Mouse (Mus musculus) liver, embryonic 14.5 days (tissue): ENCODE results near the gene Syt8. TPM values are rescaled to one million over a fixed set of nuclear protein-coding genes. Genes with fewer than 3 reads are reported as not detected.
A peak's percentile ranks its signal among the peaks of the same experiment; 100 is the strongest.

Experiments used
- ATAC-seq: fragments of 200-750 bp; cut with Nextera tagmentation; 2 replicates; pipeline ENCODE4 v1.8.0; 2017; ENCODE audit warnings: moderate number of reproducible peaks, mild to moderate bottlenecking, moderate library complexity; ENCODE audit not compliant: insufficient read depth
- DNase-seq, 3 experiments: peaks; one replicate each; pipeline ENCODE4 v3.0.0-alpha.2; 2012 to 2013; ENCODE audit warnings: low read depth in 3 of 3, low spot score in 3 of 3
- H3K27ac ChIP-seq: fragments of 300-500 bp; sonication (generic); 2 replicates; pipeline ENCODE4 v1.5.1; 2014; ENCODE audit warnings: moderate library complexity, mild to moderate bottlenecking, control low read depth, inconsistent platforms
- H3K27me3 ChIP-seq: fragments of 300-500 bp; sonication (generic); 2 replicates; pipeline ENCODE4 v1.6.1; 2014; ENCODE audit warnings: mild to moderate bottlenecking, low read length, moderate library complexity; ENCODE audit not compliant: control insufficient read depth, insufficient read depth
- H3K36me3 ChIP-seq: fragments of 300-500 bp; sonication (generic); replicated peaks from 2 replicates; pipeline ENCODE4 v1.6.1; 2014; ENCODE audit warnings: low read depth; ENCODE audit not compliant: control insufficient read depth, insufficient read depth
- H3K4me1 ChIP-seq, 2 experiments: fragments of 200-500 bp in 1 of 2; fragments of 300-500 bp in 1 of 2; sonication (generic) in 1 of 2; replicated peaks; 2 replicates each; pipeline ENCODE4 v1.6.1; 2012 to 2014; ENCODE audit warnings: antibody characterized with exemption in 1 of 2, inconsistent platforms in 1 of 2, low read length in 1 of 2; ENCODE audit not compliant: control insufficient read depth in 2 of 2, insufficient read depth in 2 of 2
- H3K4me2 ChIP-seq: fragments of 300-500 bp; sonication (generic); 2 replicates; pipeline ENCODE4 v1.6.1; 2014; ENCODE audit warnings: low read depth, mild to moderate bottlenecking, control low read depth, moderate library complexity
- H3K4me3 ChIP-seq, 2 experiments: fragments of 200-500 bp in 1 of 2; fragments of 300-500 bp in 1 of 2; sonication (generic) in 1 of 2; 2 replicates each; pipeline ENCODE4 v1.5.1; 2012 to 2014; ENCODE audit warnings: low read depth in 2 of 2, low read length in 2 of 2, mild to moderate bottlenecking in 2 of 2, control low read depth in 1 of 2, inconsistent platforms in 1 of 2, moderate library complexity in 1 of 2; ENCODE audit not compliant: insufficient read depth in 1 of 2
- H3K9ac ChIP-seq: fragments of 300-500 bp; sonication (generic); replicated peaks from 2 replicates; pipeline ENCODE4 v1.6.1; 2014; ENCODE audit warnings: mild to moderate bottlenecking, control low read depth, moderate library complexity
- H3K9me3 ChIP-seq: fragments of 300-500 bp; sonication (generic); 2 replicates; pipeline ENCODE4 v1.6.1; 2016; ENCODE audit warnings: low read length, mixed read lengths; ENCODE audit not compliant: control insufficient read depth
- CTCF ChIP-seq: IDR thresholded peaks from 2 replicates; pipeline ENCODE4 v1.5.1; 2016; ENCODE audit warnings: antibody characterized with exemption, low read depth, control low read depth
- EP300 ChIP-seq: IDR thresholded peaks from 2 replicates; pipeline ENCODE4 v1.6.1; 2016; ENCODE audit warnings: antibody characterized with exemption, low read depth
- WGBS: fragments of 180-500 bp; shearing (Covaris S2); extraction: QIAGEN DNeasy Blood & Tissue Kit; methylation state at CpG from one replicate; pipeline ENCODE4 v1.1.7; 2014; ENCODE audit not compliant: insufficient replicate concordance; 5-methylcytosine and 5-hydroxymethylcytosine counted together
- polyA plus RNA-seq, 2 experiments: library from polyadenylated mRNA; depleted of rRNA in 1 of 2; stranded (reverse) in 1 of 2; unstranded in 1 of 2; fragments of >200 nt; fragmentation: Nextera tagmentation in 1 of 2; extraction: Ambion mirVana in 1 of 2; gene quantifications; 2 replicates each; pipeline versions ENCODE4 v1.2.1 to v1.2.3; 2012 to 2014

Gene Syt8
- polyA plus RNA-seq, 2 experiments: 0.03 TPM; not detected in 1

GRCm38 (mm10) chr7:142435524-142435923, 874 bp downstream of the Syt8 start:
- H3K9me3 ChIP-seq: no peaks in the 10 kb centered on the region
- no peaks in the 10 kb centered on the region for H3K36me3 ChIP-seq
- H3K27me3 ChIP-seq: no peaks in the 10 kb centered on the region; the same call in 1 of the 2 replicates
- no peak overlapping the region for H3K4me2 ChIP-seq
- no peak overlapping the region for H3K9ac ChIP-seq
- peak; percentile 61 for ATAC-seq
- no peak overlapping the region for H3K4me3 ChIP-seq
- no peak for TF ChIP-seq EP300
- peak; percentile 93 for TF ChIP-seq CTCF
- H3K4me1 ChIP-seq: peaks cover 0 to 3% of the 10 kb centered on the region in 2 experiments; a peak in 1 of 4 replicates
- 13% methylated on average over 4 of the region's 4 CpGs for WGBS
- H3K27ac ChIP-seq: no peak overlapping the region
- DNase-seq: peak; percentile 43 to 54 (median 52)

GRCm38 (mm10) chr7:142437324-142437723, 2.7 kb downstream of the Syt8 start:
- no peak overlapping the region for H3K27ac ChIP-seq

GRCm38 (mm10) chr7:142439966-142440365, 5.3 kb downstream of the Syt8 start:
- 73% methylated on average over 14 of the region's 14 CpGs for WGBS
- TF ChIP-seq CTCF (no peak), EP300 (no peak)
- ATAC-seq (no peak), DNase-seq (no peak)
- no peak overlapping the region for H3K27ac ChIP-seq
- H3K9ac ChIP-seq: no peak overlapping the region
- H3K4me2 ChIP-seq: no peak overlapping the region
- no peaks in the 10 kb centered on the region for H3K9me3 ChIP-seq
- no peak overlapping the region for H3K4me3 ChIP-seq
- H3K4me1 ChIP-seq: peaks cover 0 to 3% of the 10 kb centered on the region in 2 experiments; a peak in 1 of 4 replicates
- no peaks in the 10 kb centered on the region for H3K27me3 ChIP-seq
- no peaks in the 10 kb centered on the region for H3K36me3 ChIP-seq

More at GRCm38 (mm10) chr7:142437324-142437723, 2.7 kb downstream of the Syt8 start:
- DNase-seq: no peak
- no peaks in the 10 kb centered on the region for H3K9me3 ChIP-seq
- H3K4me1 ChIP-seq: peaks cover 0 to 3% of the 10 kb centered on the region in 2 experiments; a peak in 1 of 4 replicates
- H3K27me3 ChIP-seq: no peaks in the 10 kb centered on the region
- no peaks in the 10 kb centered on the region for H3K36me3 ChIP-seq
- no peak for ATAC-seq
- no peak overlapping the region for H3K4me3 ChIP-seq
- H3K9ac ChIP-seq: no peak overlapping the region
- 67% methylated on average over 5 of the region's 5 CpGs for WGBS
- no peak for TF ChIP-seq EP300
- TF ChIP-seq CTCF: peak; percentile 72
- H3K4me2 ChIP-seq: no peak overlapping the region

- Histone ChIP-seq H3K4me2 (no peak overlapping the region), H3K27me3 (no peaks in the 10 kb centered on the region), H3K36me3 (no peaks in the 10 kb centered on the region), H3K9ac (no peak overlapping the region), H3K4me1 (peaks cover 0 to 3% of the 10 kb centered on the region in 2 experiments; a peak in 1 of 4 replicates), H3K27ac (no peak overlapping the region), H3K4me3 (no peak overlapping the region), H3K9me3 (no peaks in the 10 kb centered on the region)
- WGBS: 48% methylated on average over 5 of the region's 5 CpGs
- TF ChIP-seq CTCF (peak; percentile 69), EP300 (no peak)
- no peak for ATAC-seq
- no peak for DNase-seq
Observed at GRCm38 (mm10) chr7:142440657-142441114, 6.0 kb downstream of the Syt8 start.

- no peaks in the 10 kb centered on the region for H3K9me3 ChIP-seq
- no peak within 1 kb of the TSS for H3K27ac ChIP-seq
- no peak within 1 kb of the TSS for H3K4me2 ChIP-seq
- ATAC-seq (no peak), DNase-seq (no peak)
- no peak within 1 kb of the TSS for H3K4me3 ChIP-seq
- H3K4me1 ChIP-seq: peaks cover 0 to 3% of the 10 kb centered on the region in 2 experiments; a peak in 1 of 4 replicates
- no peaks in the 10 kb centered on the region for H3K27me3 ChIP-seq
- 64% methylated on average over 9 of the region's 9 CpGs for WGBS
- TF ChIP-seq EP300 (no peak), CTCF (no peak)
- H3K9ac ChIP-seq: no peak within 1 kb of the TSS
- no peaks in the 10 kb centered on the region for H3K36me3 ChIP-seq
Observed at GRCm38 (mm10) chr7:142441585-142441984, 6.9 kb downstream of the Syt8 start, which contains the start of gene Tnni2. Gene Tnni2, plus strand, starts transcription at chr7:142441808.
